Mouse (Mus musculus) layer of hippocampus, postnatal 10 days (tissue): Measurements from ENCODE around the gene Ptgdr2. TPM values are rescaled to one million over a fixed set of nuclear protein-coding genes. Genes with fewer than 3 reads are reported as not detected.

ENCODE experiments used
- DNase-seq, 2 experiments: peaks; one replicate each; pipeline ENCODE4 v3.0.0; 2021; ENCODE audit warnings: low spot score in 2 of 2
- total RNA-seq, 2 experiments: library from RNA; stranded (reverse); gene quantifications; 2 replicates each; pipeline ENCODE4 v1.2.3; 2021

The Ptgdr2 gene
- total RNA-seq, 2 experiments from 2014 or later: 0.29 to 0.39 TPM

GRCm38 (mm10) chr19:10930641-10931040, 6.3 kb upstream of the Ptgdr2 start:
- DNase-seq: no peak

GRCm38 (mm10) chr19:10935029-10935428, 1.9 kb upstream of the Ptgdr2 start:
- DNase-seq: no peak

- DNase-seq: no peak
These were observed 883 bp upstream of the Ptgdr2 start for GRCm38 (mm10) chr19:10936077-10936476.

GRCm38 (mm10) chr19:10938771-10939170, 1.8 kb downstream of the Ptgdr2 start:
- no peak for DNase-seq

- peak; percentile 72 to 85 for DNase-seq
These were observed 3.3 kb downstream of the Ptgdr2 start for GRCm38 (mm10) chr19:10940097-10940800.

GRCm38 (mm10) chr19:10940801-10941457, 4.0 kb downstream of the Ptgdr2 start:
- DNase-seq: peak; percentile 34 to 51

GRCm38 (mm10) chr19:10943955-10944354, 7.0 kb downstream of the Ptgdr2 start:
- no peak for DNase-seq

- no peak for DNase-seq
These were observed 9.5 kb downstream of the Ptgdr2 start for GRCm38 (mm10) chr19:10946506-10946905.

- DNase-seq: no peak
These were observed 10.3 kb downstream of the Ptgdr2 start for GRCm38 (mm10) chr19:10947219-10947618.

- peak; percentile 21 to 33 for DNase-seq
These were observed 11.5 kb downstream of the Ptgdr2 start for GRCm38 (mm10) chr19:10948416-10948815.

GRCm38 (mm10) chr19:10949112-10949511, 12.2 kb downstream of the Ptgdr2 start, which contains the start of gene Ccdc86:
Ccdc86 (minus strand) TSS chr19:10949266.
- DNase-seq: peak; percentile 95 to 96

GRCm38 (mm10) chr19:10949558-10949957, 12.6 kb downstream of the Ptgdr2 start:
- DNase-seq: no peak

- peak in 1 of 2 experiments; percentile 17 for DNase-seq
These were observed 15.3 kb downstream of the Ptgdr2 start for GRCm38 (mm10) chr19:10952021-10952939.

GRCm38 (mm10) chr19:10959085-10959977, 22.4 kb downstream of the Ptgdr2 start:
- DNase-seq: peak; percentile 28 to 54

- DNase-seq: no peak
These were observed 23.0 kb downstream of the Ptgdr2 start for GRCm38 (mm10) chr19:10959978-10960346.

- DNase-seq: no peak
These were observed 28.8 kb downstream of the Ptgdr2 start for GRCm38 (mm10) chr19:10965721-10966120.

- DNase-seq: no peak
These were observed 31.6 kb downstream of the Ptgdr2 start for GRCm38 (mm10) chr19:10968578-10968977.

GRCm38 (mm10) chr19:10970457-10970856, 33.5 kb downstream of the Ptgdr2 start:
- DNase-seq: no peak

- no peak for DNase-seq
These were observed 35.7 kb downstream of the Ptgdr2 start for GRCm38 (mm10) chr19:10972660-10973059.

- DNase-seq: no peak
These were observed 36.2 kb downstream of the Ptgdr2 start for GRCm38 (mm10) chr19:10973187-10973586.
